Mouse (Mus musculus) lung, adult 2 months (tissue): ENCODE measurements around the gene Glb1. TPM values are rescaled to one million over a fixed set of nuclear protein-coding genes. Genes with fewer than 3 reads are reported as not detected.

Experiments used
- DNase-seq: peaks from one replicate; pipeline ENCODE4 v3.0.0; 2022
- H3K4me1 ChIP-seq: fragments of 200-500 bp; 2 replicates; pipeline ENCODE4 v1.6.1; 2011; ENCODE audit warnings: low read length; ENCODE audit not compliant: control insufficient read depth, insufficient read depth
- H3K4me3 ChIP-seq: fragments of 200-500 bp; replicated peaks from 2 replicates; pipeline ENCODE3; 2011; ENCODE audit warnings: low read depth, mild to moderate bottlenecking, control low read depth, low read length; ENCODE audit errors: extremely low read depth
- CTCF ChIP-seq: fragments of 200-500 bp; IDR thresholded peaks from 2 replicates; pipeline ENCODE4 v1.5.1; 2011; ENCODE audit warnings: mild to moderate bottlenecking, low read length, control low read depth; ENCODE audit not compliant: insufficient read depth
- POLR2A ChIP-seq: fragments of 200-500 bp; IDR thresholded peaks from 2 replicates; pipeline ENCODE4 v1.6.1; 2011; ENCODE audit warnings: low read depth, mild to moderate bottlenecking, control low read depth, low read length, borderline replicate concordance; ENCODE audit errors: extremely low read depth
- WGBS: fragments of 180-500 bp; shearing (Covaris S2); methylation state at CpG from one replicate; pipeline ENCODE4 v1.1.7; 2018; 5-methylcytosine and 5-hydroxymethylcytosine counted together
- polyA plus RNA-seq: library from polyadenylated mRNA; depleted of rRNA; stranded (reverse); fragments of >200 nt; gene quantifications from 2 replicates; pipeline ENCODE4 v1.2.3, GENCODE M21; 2012

The Glb1 gene
- polyA plus RNA-seq, 1 experiment: 26.8 TPM

GRCm38 (mm10) chr9:114487481-114488258 lies 86.8 kb downstream of the Glb1 start:
- 72% methylated on average over 23 of the region's 23 CpGs for WGBS
- DNase-seq: no peak
- no peaks in the 10 kb centered on the region for H3K4me1 ChIP-seq
- TF ChIP-seq POLR2A (no peak), CTCF (no peak)
- no peak overlapping the region for H3K4me3 ChIP-seq

- Histone ChIP-seq H3K4me3 (no peak overlapping the region), H3K4me1 (no peaks in the 10 kb centered on the region; the same call in 1 of the 2 replicates)
- DNase-seq: no peak
- no peak for TF ChIP-seq POLR2A
- no peak for TF ChIP-seq CTCF
- 70% methylated on average over 7 of the region's 7 CpGs for WGBS
Measured at GRCm38 (mm10) chr9:114496469-114496868, 95.6 kb downstream of the Glb1 start.

GRCm38 (mm10) chr9:114498218-114498617 lies 97.3 kb downstream of the Glb1 start:
- Histone ChIP-seq H3K4me1 (no peaks in the 10 kb centered on the region; the same call in 1 of the 2 replicates), H3K4me3 (no peak overlapping the region)
- WGBS: 6% methylated on average over 11 of the region's 11 CpGs
- TF ChIP-seq POLR2A (no peak), CTCF (peak; percentile 85)
- DNase-seq: peak; percentile 81

GRCm38 (mm10) chr9:114499783-114500515 lies 99.1 kb downstream of the Glb1 start:
- Histone ChIP-seq H3K4me3 (no peak overlapping the region), H3K4me1 (no peaks in the 10 kb centered on the region; the same call in 1 of the 2 replicates)
- TF ChIP-seq POLR2A (no peak), CTCF (peak; percentile 40)
- WGBS: 16% methylated on average over 15 of the region's 15 CpGs
- peak; percentile 55 for DNase-seq

- 88% methylated on average over 7 of the region's 7 CpGs for WGBS
- no peak for DNase-seq
- Histone ChIP-seq H3K4me1 (no peaks in the 10 kb centered on the region; the same call in 1 of the 2 replicates), H3K4me3 (no peak overlapping the region)
- no peak for TF ChIP-seq CTCF
- no peak for TF ChIP-seq POLR2A
Measured at GRCm38 (mm10) chr9:114501111-114501510, 100.2 kb downstream of the Glb1 start.

DNA sequence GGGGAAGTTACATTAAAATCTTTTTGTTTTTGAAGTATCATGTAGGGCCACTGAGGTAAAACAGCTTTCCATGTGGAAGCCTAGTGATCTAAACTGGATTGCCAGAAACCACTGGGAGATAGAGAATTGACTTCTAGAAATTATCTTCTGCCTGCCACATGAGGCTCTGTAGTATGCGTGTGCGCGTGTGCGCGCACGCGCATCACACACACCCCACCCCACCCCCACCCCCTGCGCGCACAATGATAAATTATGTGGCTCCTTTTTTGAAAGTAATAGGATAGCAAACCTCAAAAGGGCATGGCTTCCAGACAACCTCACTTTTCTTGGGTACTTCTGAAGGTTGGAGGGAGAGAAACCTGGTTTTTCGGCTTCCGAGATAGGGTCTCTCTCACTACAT lies 101.0 kb downstream of the Glb1 start:
- no peak for DNase-seq
- Histone ChIP-seq H3K4me1 (no peaks in the 10 kb centered on the region; the same call in 1 of the 2 replicates), H3K4me3 (no peak overlapping the region)
- WGBS: over 99% methylated on average over 11 of the region's 11 CpGs
- TF ChIP-seq CTCF: no peak
- TF ChIP-seq POLR2A: no peak

DNA sequence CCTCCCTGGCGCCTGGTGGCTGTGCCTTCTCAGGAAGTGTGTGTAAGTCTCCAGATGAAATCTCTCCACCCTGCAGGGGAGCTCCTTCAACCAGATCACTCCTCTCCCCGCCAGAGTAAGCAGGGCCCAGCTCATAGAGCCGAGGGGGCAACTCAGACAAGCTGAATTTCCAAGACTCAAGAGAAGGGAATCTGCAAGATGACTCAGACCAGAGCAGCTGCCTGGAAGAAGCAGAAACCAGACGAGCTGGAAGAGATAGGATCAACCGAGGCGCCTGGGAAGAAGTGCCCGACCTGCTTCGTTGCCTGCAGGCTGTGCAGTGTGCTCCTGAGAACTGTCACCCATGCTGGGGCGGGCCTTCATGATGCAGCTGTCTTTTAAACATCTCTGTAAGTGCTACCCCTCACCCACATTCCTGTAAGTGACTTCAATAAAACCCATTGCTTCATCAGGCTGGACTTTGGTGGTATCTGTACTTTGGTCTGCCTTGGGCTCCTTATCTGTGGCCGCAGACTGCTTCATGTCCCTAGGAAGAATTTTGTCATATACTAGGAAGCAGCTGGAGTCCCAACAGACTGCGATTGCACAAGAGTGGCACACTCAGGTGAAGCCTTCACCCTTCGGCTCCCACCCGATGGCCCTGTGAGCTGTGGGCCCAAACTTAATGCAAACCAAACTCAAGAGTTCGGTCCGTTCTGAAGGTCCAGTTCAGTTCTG lies 102.0 kb downstream of the Glb1 start:
- DNase-seq: no peak
- TF ChIP-seq POLR2A (no peak), CTCF (no peak)
- Histone ChIP-seq H3K4me3 (no peak overlapping the region), H3K4me1 (no peaks in the 10 kb centered on the region; the same call in 1 of the 2 replicates)
- WGBS: 63% methylated on average over 15 of the region's 15 CpGs

GRCm38 (mm10) chr9:114504816-114505215 lies 103.9 kb downstream of the Glb1 start, which contains the start of gene Ccr4:
Gene Ccr4 (minus strand): TSS chr9:114504916.
- TF ChIP-seq POLR2A (no peak), CTCF (no peak)
- no peak within 1 kb of the TSS for H3K4me3 ChIP-seq
- no peak for DNase-seq
- no peaks in the 10 kb centered on the region for H3K4me1 ChIP-seq
- 83% methylated on average over 9 of the region's 9 CpGs for WGBS

GRCm38 (mm10) chr9:114506564-114506963 lies 105.7 kb downstream of the Glb1 start:
- Histone ChIP-seq H3K4me3 (no peak overlapping the region), H3K4me1 (no peaks in the 10 kb centered on the region)
- 56% methylated on average over 4 of the region's 4 CpGs for WGBS
- no peak for DNase-seq
- TF ChIP-seq POLR2A (no peak), CTCF (no peak)
